Mouse (Mus musculus) lung, embryonic 14.5 days (tissue): ENCODE measurements around the gene Trmt2a. TPM values are rescaled to one million over a fixed set of nuclear protein-coding genes. Genes with fewer than 3 reads are reported as not detected.
A peak's percentile ranks its signal among the peaks of the same experiment; 100 is the strongest.

Experiments
- ATAC-seq: fragments of 200-750 bp; cut with Nextera tagmentation; 2 replicates; pipeline ENCODE4 v1.8.0; 2017; ENCODE audit warnings: mild to moderate bottlenecking, moderate TSS enrichment, moderate library complexity; ENCODE audit not compliant: insufficient read depth
- DNase-seq: peaks from one replicate; pipeline ENCODE4 v3.0.0-alpha.2; 2015
- H3K27ac ChIP-seq: fragments of 300-500 bp; sonication (generic); 2 replicates; pipeline ENCODE4 v1.5.1; 2014; ENCODE audit warnings: low read depth, mild to moderate bottlenecking, moderate library complexity
- H3K27me3 ChIP-seq: fragments of 300-500 bp; sonication (generic); 2 replicates; pipeline ENCODE4 v1.6.1; 2014; ENCODE audit warnings: low read length, control low read depth; ENCODE audit not compliant: insufficient read depth
- H3K36me3 ChIP-seq: fragments of 300-500 bp; sonication (generic); 2 replicates; pipeline ENCODE4 v1.6.1; 2014; ENCODE audit warnings: control low read depth; ENCODE audit not compliant: insufficient read depth
- H3K4me1 ChIP-seq: fragments of 300-500 bp; sonication (generic); 2 replicates; pipeline ENCODE4 v1.6.1; 2014; ENCODE audit warnings: antibody characterized with exemption, control low read depth; ENCODE audit not compliant: insufficient read depth
- H3K4me2 ChIP-seq: fragments of 300-500 bp; sonication (generic); 2 replicates; pipeline ENCODE4 v1.6.1; 2014; ENCODE audit warnings: mild to moderate bottlenecking
- H3K4me3 ChIP-seq: fragments of 300-500 bp; sonication (generic); 2 replicates; pipeline ENCODE4 v1.5.1; 2014; ENCODE audit warnings: low read depth, low read length
- H3K9ac ChIP-seq: fragments of 300-500 bp; sonication (generic); 2 replicates; pipeline ENCODE4 v1.6.1; 2014
- H3K9me3 ChIP-seq: fragments of 300-500 bp; sonication (generic); 2 replicates; pipeline ENCODE4 v1.6.1; 2016; ENCODE audit warnings: low read depth, low read length, control low read depth
- CTCF ChIP-seq: IDR thresholded peaks from 2 replicates; pipeline ENCODE4 v1.5.1; 2016; ENCODE audit warnings: antibody characterized with exemption, low read depth
- WGBS: fragments of 180-500 bp; shearing (Covaris S2); extraction: QIAGEN DNeasy Blood & Tissue Kit; methylation state at CpG from one replicate; pipeline ENCODE4 v1.1.7; 2014; 5-methylcytosine and 5-hydroxymethylcytosine counted together
- polyA plus RNA-seq: library from polyadenylated mRNA; unstranded; fragments of >200 nt; fragmentation: Nextera tagmentation; extraction: Ambion mirVana; gene quantifications from 2 replicates; pipeline ENCODE4 v1.2.1, GENCODE M21; 2014

Trmt2a gene
- polyA plus RNA-seq, 1 experiment from 2014 or later = 81.3 TPM

- Histone ChIP-seq H3K27me3 (no peaks in the 10 kb centered on the region), H3K36me3 (peaks cover 42% of the 10 kb centered on the region), H3K4me1 (peaks cover 8% of the 10 kb centered on the region; the same call in 1 of the 2 replicates), H3K4me3 (no peak overlapping the region), H3K9ac (no peak overlapping the region), H3K4me2 (no peak overlapping the region), H3K27ac (no peak overlapping the region), H3K9me3 (no peaks in the 10 kb centered on the region)
- ATAC-seq = no peak
- WGBS = 72% methylated on average over 11 of the region's 11 CpGs
- DNase-seq = no peak
- peak; percentile 26; the same call in 1 of the 2 replicates for TF ChIP-seq CTCF
Observed at GRCm38 (mm10) chr16:18221543-18221898, 27.0 kb upstream of the Trmt2a start.

GRCm38 (mm10) chr16:18222188-18222587 lies 26.3 kb upstream of the Trmt2a start:
- H3K4me2 ChIP-seq = no peak overlapping the region
- H3K4me3 ChIP-seq = no peak overlapping the region
- H3K36me3 ChIP-seq = peaks cover 48% of the 10 kb centered on the region
- WGBS = 70% methylated on average over 11 of the region's 11 CpGs
- no peak overlapping the region for H3K27ac ChIP-seq
- no peak overlapping the region for H3K9ac ChIP-seq
- H3K27me3 ChIP-seq = no peaks in the 10 kb centered on the region
- TF ChIP-seq CTCF = no peak
- peak; percentile 10 for DNase-seq
- H3K4me1 ChIP-seq = peaks cover 8% of the 10 kb centered on the region; the same call in 1 of the 2 replicates
- no peak for ATAC-seq
- no peaks in the 10 kb centered on the region for H3K9me3 ChIP-seq

GRCm38 (mm10) chr16:18227187-18227586 lies 21.3 kb upstream of the Trmt2a start:
- no peaks in the 10 kb centered on the region for H3K9me3 ChIP-seq
- no peak overlapping the region for H3K9ac ChIP-seq
- 0 out of 2 replicates have a peak, but pooled peaks cover 3% of the 10 kb centered on the region for H3K4me1 ChIP-seq
- ATAC-seq = no peak
- no peak for TF ChIP-seq CTCF
- 92% methylated on average over 13 of the region's 13 CpGs for WGBS
- H3K36me3 ChIP-seq = peaks cover 68% of the 10 kb centered on the region
- H3K27ac ChIP-seq = no peak overlapping the region
- DNase-seq = no peak
- no peak overlapping the region for H3K4me2 ChIP-seq
- no peak overlapping the region for H3K4me3 ChIP-seq
- H3K27me3 ChIP-seq = no peaks in the 10 kb centered on the region

GRCm38 (mm10) chr16:18227897-18228422 lies 20.5 kb upstream of the Trmt2a start:
- Histone ChIP-seq H3K4me2 (no peak overlapping the region), H3K4me3 (no peak overlapping the region), H3K27ac (no peak overlapping the region), H3K4me1 (0 out of 2 replicates have a peak, but pooled peaks cover 3% of the 10 kb centered on the region), H3K9ac (no peak overlapping the region), H3K27me3 (no peaks in the 10 kb centered on the region), H3K36me3 (peaks cover 61% of the 10 kb centered on the region), H3K9me3 (no peaks in the 10 kb centered on the region)
- no peak for ATAC-seq
- 91% methylated on average over 20 of the region's 20 CpGs for WGBS
- no peak for DNase-seq
- TF ChIP-seq CTCF = no peak

- no peak overlapping the region for H3K4me3 ChIP-seq
- H3K4me1 ChIP-seq = peaks cover 4% of the 10 kb centered on the region; the same call in 1 of the 2 replicates
- DNase-seq = no peak
- ATAC-seq = no peak
- H3K9ac ChIP-seq = no peak overlapping the region
- H3K9me3 ChIP-seq = no peaks in the 10 kb centered on the region
- H3K4me2 ChIP-seq = no peak overlapping the region
- 94% methylated on average over 4 of the region's 4 CpGs for WGBS
- no peaks in the 10 kb centered on the region for H3K27me3 ChIP-seq
- H3K36me3 ChIP-seq = peaks cover 52% of the 10 kb centered on the region
- no peak overlapping the region for H3K27ac ChIP-seq
- TF ChIP-seq CTCF = no peak
Observed at GRCm38 (mm10) chr16:18228856-18229255, 19.6 kb upstream of the Trmt2a start.

GRCm38 (mm10) chr16:18229622-18230021 lies 18.9 kb upstream of the Trmt2a start:
- TF ChIP-seq CTCF = no peak
- Histone ChIP-seq H3K27me3 (no peaks in the 10 kb centered on the region), H3K9ac (no peak overlapping the region; the same call in 1 of the 2 replicates), H3K27ac (no peak overlapping the region), H3K9me3 (no peaks in the 10 kb centered on the region), H3K4me3 (no peak overlapping the region), H3K36me3 (peaks cover 45% of the 10 kb centered on the region), H3K4me1 (peaks cover 8% of the 10 kb centered on the region; the same call in 1 of the 2 replicates), H3K4me2 (0 out of 2 replicates have a peak overlapping the region, but pooled peaks have one; percentile 5)
- ATAC-seq (peak; percentile 26; the same call in 1 of the 2 replicates), DNase-seq (no peak)
- WGBS = 55% methylated on average over 11 of the region's 11 CpGs

- TF ChIP-seq CTCF = no peak
- ATAC-seq = no peak
- 82% methylated on average over 6 of the region's 6 CpGs for WGBS
- no peak overlapping the region for H3K4me2 ChIP-seq
- H3K9me3 ChIP-seq = no peaks in the 10 kb centered on the region
- DNase-seq = no peak
- no peak overlapping the region for H3K27ac ChIP-seq
- H3K9ac ChIP-seq = no peak overlapping the region
- H3K27me3 ChIP-seq = no peaks in the 10 kb centered on the region
- peaks cover 8% of the 10 kb centered on the region; the same call in 1 of the 2 replicates for H3K4me1 ChIP-seq
- peaks cover 35% of the 10 kb centered on the region; the same call in 1 of the 2 replicates for H3K36me3 ChIP-seq
- H3K4me3 ChIP-seq = no peak overlapping the region
Observed at GRCm38 (mm10) chr16:18230617-18231016, 17.9 kb upstream of the Trmt2a start.
